Mouse (Mus musculus) layer of hippocampus, postnatal 36 days (tissue): ENCODE measurements around the gene Xpnpep2. TPM values are rescaled to one million over a fixed set of nuclear protein-coding genes. Genes with fewer than 3 reads are reported as not detected.

ENCODE experiments used
- DNase-seq, 2 experiments: peaks; one replicate each; pipeline ENCODE4 v3.0.0; 2022
- total RNA-seq, 2 experiments: library from RNA; stranded (reverse); gene quantifications; 2 replicates each; pipeline ENCODE4 v1.2.3; 2021

Gene Xpnpep2
- 1 to 10 TPM in 1 of 2 experiments, under 1 TPM in 1; 0.35 to 1.4 TPM for total RNA-seq

DNA sequence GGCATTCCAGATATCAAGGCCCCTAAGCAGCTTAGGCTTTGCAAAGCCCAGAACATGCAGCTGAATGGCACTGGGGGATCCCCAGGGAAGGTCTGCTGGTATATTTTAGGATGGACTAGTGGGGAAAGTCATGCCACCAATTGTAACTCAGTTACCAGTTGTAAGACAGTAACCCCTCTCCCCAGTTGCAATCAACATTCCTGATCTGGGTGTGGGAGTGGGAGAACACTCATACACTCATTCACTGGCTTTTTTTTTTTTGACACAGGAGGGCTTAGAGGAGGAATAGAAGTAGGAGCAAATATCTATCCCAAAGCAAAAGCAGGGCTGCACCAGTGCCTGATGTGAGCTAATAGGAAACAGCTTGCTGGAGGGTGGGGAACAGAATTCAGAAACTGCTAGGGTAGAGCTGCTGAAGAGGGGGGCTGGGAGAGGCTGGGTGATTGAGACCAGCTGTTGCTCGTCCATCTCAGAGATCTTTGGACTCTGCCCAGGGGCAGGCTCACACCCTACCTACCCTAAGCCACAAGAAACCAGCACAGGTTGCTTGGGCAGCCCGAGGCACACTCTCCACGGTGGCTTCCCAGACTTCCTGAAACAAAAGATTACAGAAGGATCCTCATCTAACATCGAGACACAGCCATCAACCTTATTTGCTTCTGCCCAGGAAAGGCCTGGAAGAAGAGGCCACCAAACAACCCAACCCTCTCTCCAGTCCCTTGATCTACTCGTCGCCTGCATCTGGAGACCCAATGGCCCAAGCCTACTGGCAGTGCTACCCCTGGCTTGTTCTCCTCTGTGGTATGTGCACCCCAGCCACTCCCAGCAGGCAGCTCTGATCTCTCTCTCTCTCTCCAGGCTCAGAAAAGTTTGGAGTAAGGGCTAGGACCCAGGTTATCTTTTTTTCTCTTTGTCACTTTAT lies at the start of gene Xpnpep2:
Gene Xpnpep2 (plus strand): TSS at position 332 of the 922 bp plus-strand sequence.
- no peak for DNase-seq

- no peak for DNase-seq
Observed at GRCm38 (mm10) chrX:48062481-48062880, 46.0 kb upstream of the Xpnpep2 start.

GRCm38 (mm10) chrX:48064166-48064853 lies 44.2 kb upstream of the Xpnpep2 start:
- DNase-seq = no peak

DNA sequence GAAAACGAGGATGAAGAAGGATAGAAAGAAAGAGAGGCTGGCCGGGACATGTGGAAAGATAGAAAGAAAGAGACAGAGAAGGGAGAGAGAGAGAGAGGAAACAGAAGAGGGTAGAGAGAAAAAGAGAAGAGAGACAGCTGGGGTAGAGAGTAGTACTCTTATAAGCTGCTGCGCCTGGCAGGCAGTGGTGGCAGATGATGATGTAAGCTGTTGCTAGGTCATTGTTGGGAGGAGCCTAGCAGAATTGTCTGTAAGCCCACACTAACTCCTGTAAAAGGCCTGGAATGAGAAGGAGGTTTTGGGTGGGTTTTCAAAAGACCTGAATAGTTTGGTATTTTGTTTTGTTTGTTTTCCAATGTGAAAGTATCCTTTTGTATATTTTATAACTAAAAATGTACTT lies 41.6 kb upstream of the Xpnpep2 start:
- no peak for DNase-seq

GRCm38 (mm10) chrX:48071961-48072360 lies 36.6 kb upstream of the Xpnpep2 start:
- DNase-seq = no peak

- no peak for DNase-seq
Observed at GRCm38 (mm10) chrX:48072401-48072800, 36.1 kb upstream of the Xpnpep2 start.

- no peak for DNase-seq
Observed at GRCm38 (mm10) chrX:48074691-48075090, 33.8 kb upstream of the Xpnpep2 start.

- DNase-seq = no peak
Observed at GRCm38 (mm10) chrX:48076806-48077425, 31.6 kb upstream of the Xpnpep2 start.

GRCm38 (mm10) chrX:48082364-48082763 lies 26.2 kb upstream of the Xpnpep2 start:
- DNase-seq = no peak

- no peak for DNase-seq
Observed at GRCm38 (mm10) chrX:48092129-48092528, 16.4 kb upstream of the Xpnpep2 start.

DNA sequence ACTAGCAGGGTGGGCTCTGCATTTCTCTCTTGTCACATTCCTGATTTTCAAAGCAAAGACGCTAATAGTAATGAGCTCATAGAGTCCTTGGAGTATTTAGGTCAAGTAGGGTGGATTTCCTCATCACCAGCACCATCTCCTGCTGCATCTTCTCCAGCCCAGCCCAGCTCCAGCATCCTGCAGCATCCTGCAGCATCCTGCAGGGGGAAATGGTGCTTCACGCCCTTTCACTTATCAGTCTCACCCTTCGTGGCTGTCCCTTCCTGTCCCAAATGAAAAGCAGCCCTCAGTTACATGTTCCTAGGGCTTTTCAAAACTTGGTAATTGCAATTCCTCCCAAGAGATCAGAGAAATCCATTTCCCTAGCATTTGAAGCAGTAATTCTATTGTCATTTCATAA lies 15.0 kb upstream of the Xpnpep2 start:
- no peak for DNase-seq

- no peak for DNase-seq
Observed at GRCm38 (mm10) chrX:48094658-48095057, 13.9 kb upstream of the Xpnpep2 start.

DNA sequence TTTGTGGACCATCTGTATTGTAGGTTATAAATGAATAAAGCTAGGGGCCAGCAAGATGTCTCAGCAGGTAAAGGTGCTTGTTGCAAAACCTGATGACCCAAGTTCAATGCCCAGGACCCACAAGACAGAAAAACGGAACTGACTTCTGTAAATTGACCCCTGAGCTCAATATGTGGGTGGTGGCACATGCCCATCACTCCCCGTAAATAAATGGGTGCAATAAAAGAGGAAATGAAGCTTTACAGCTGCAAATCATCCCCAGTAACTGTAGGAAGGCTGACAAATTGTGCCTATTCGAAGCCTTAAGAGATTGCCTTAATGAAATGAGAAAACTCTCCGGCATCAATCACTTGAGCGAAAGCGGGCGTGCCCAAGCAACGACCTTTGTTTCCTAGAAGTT lies 11.9 kb upstream of the Xpnpep2 start:
- DNase-seq = no peak

DNA sequence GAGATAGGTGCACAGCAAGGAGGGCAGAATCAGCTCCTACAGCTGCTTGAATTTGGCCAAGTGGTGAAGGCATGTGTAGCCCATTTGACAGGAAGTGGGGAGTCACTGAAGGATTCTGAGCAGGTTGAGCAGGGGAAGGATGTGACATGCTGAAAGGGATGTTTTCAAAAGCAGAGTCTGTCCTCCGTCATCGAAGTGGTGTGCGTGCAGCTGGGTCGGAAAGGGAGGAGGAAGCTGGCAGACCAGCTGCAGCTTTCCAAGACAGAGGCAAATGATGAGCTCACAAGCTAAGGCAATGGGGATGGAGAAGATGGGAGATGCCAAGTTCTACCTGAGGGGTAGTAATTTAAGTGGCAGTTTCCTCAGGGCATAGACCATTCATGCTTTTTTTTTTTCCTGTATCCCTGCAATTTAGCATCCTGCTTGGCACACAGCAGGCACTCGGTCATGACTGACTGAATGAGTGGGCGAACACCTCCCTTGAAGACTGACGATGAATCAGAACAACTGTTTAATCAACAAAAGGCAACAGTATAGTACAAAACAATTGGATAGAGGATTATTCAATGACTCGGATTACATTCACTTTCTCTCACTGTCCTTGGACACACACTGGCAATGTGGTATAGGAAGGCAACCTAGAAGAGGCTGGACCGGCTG lies 9.9 kb upstream of the Xpnpep2 start:
- no peak for DNase-seq

- no peak for DNase-seq
Observed at GRCm38 (mm10) chrX:48099871-48100270, 8.7 kb upstream of the Xpnpep2 start.

GRCm38 (mm10) chrX:48103256-48103655 lies 5.3 kb upstream of the Xpnpep2 start:
- no peak for DNase-seq

DNA sequence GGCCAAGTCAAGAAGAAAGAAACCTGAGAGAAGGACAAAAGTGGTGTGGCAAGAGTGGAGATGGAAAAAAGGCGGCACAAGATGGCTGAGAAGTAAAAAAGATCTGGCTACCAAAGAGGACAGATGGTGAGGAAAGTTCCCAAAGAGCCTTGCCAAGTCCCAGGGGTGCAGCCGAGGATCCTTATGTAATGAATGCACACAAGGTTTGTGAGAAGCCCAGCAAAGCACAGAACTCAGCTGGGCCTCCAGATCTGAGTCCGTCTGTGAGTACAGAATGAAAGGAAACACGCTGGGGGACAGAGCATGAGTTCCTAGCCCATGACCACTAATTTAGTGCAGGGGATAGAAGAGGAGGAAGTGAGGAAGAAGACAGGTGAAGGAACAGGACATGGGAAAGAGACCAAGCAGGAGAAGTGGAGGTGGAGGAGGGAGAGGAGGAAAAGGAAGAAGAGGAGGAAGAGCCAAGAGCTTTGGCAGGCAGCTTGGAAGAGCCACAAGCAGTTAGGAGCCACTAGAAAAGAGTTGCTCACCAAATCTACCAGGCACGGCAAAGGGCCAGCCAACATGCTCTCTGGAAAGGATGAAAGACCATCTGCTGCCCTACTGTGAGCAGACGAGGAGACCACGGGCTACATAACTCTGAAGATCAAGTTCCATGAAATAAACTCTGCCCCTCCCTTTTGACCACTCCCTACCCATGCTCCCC lies 3.6 kb upstream of the Xpnpep2 start:
- no peak for DNase-seq

GRCm38 (mm10) chrX:48106226-48106625 lies 2.3 kb upstream of the Xpnpep2 start:
- DNase-seq = no peak

GRCm38 (mm10) chrX:48109316-48109655 lies 761 bp downstream of the Xpnpep2 start:
- DNase-seq = no peak

GRCm38 (mm10) chrX:48119294-48119693 lies 10.8 kb downstream of the Xpnpep2 start:
- no peak for DNase-seq

GRCm38 (mm10) chrX:48124132-48125071 lies 15.9 kb downstream of the Xpnpep2 start:
- peak; percentile 35 to 62 for DNase-seq
